In the genomic region with DNA sequence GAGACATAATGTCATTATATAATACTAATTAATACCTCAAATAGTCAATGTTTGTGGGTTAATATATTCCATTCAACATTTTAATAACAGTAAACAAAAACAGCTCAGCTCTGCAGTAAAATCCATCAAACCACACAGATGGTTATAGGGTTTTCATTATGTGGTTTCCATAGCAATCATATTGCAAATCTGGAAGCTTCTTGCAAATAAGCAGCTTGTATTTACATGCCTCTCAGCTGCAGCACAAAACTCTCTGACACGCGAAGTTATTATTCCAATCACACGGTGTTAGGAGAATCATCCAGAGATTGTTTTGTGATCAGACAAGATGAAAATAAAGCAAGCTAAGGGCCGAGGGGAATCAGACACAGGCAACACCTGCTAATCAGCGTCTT, we compare ENCODE assay signal across 24 mouse cellular contexts.
DNase-seq lines count a peak whose midpoint lies in the region; ATAC-seq lines count a peak whose summit lies in the region.
"Had no signal": no experiment of that assay in that cellular context is flagged by ENCODE, and none has a peak within 500 bp of the region (broad histone marks: within the 10 kb centered on the region; RNA-seq: fewer than 3 reads in every experiment).

No protein-coding gene starts in this region.

- H3K4me2 ChIP-seq in forebrain, embryonic 14.5 days (ENCODE audit: low read length) = peak overlapping the region; percentile 16; the same call in 1 of the 2 replicates
- H3K4me2 ChIP-seq in forebrain, embryonic 11.5 days (ENCODE audit: low read depth, low read length, severe bottlenecking) = no peak overlapping the region
- H3K4me2 ChIP-seq in neural tube, embryonic 13.5 days = no peak overlapping the region
- H3K4me2 ChIP-seq: embryonic facial prominence, embryonic 15.5 days; heart, embryonic 12.5 days; liver, embryonic 11.5 days had no signal

- no peaks in the 10 kb centered on the region for H3K27me3 ChIP-seq in forebrain, embryonic 14.5 days (replicated peaks; ENCODE audit: control insufficient read depth, insufficient read depth, low read length)
- no peaks in the 10 kb centered on the region for H3K27me3 ChIP-seq in forebrain, embryonic 11.5 days (ENCODE audit: control insufficient read depth, insufficient read depth, low read length)
- no peaks in the 10 kb centered on the region for H3K27me3 ChIP-seq in neural tube, embryonic 13.5 days
- H3K27me3 ChIP-seq: heart, embryonic 12.5 days; Patski had no signal

- H3K27ac ChIP-seq in forebrain, embryonic 14.5 days (ENCODE audit: low read depth, low read length) = peak overlapping the region; percentile 77
- H3K27ac ChIP-seq in forebrain, embryonic 11.5 days (ENCODE audit: low read depth, low read length) = no peak overlapping the region
- 0 out of 2 replicates have a peak overlapping the region, but pooled peaks have one; percentile 28 for H3K27ac ChIP-seq in neural tube, embryonic 13.5 days (replicated peaks)
- H3K27ac ChIP-seq: embryonic facial prominence, embryonic 15.5 days had no signal

- no peak overlapping the region for H3K9ac ChIP-seq in forebrain, embryonic 14.5 days (ENCODE audit: low read length)
- no peak overlapping the region for H3K9ac ChIP-seq in forebrain, embryonic 11.5 days (ENCODE audit: low read length)
- H3K9ac ChIP-seq in neural tube, embryonic 13.5 days = no peak overlapping the region
- H3K9ac ChIP-seq: embryonic facial prominence, embryonic 15.5 days; heart, embryonic 12.5 days had no signal

- DNase-seq in forebrain, embryonic 14.5 days (ENCODE audit: low spot score) = peak; percentile 90
- DNase-seq in forebrain, embryonic 11.5 days (ENCODE audit: low spot score) = no peak
- DNase-seq in layer of hippocampus, adult 8-10 months (ENCODE audit: low spot score in 2 of 2) = peak; percentile 26
- no peak for DNase-seq in layer of hippocampus, adult 11-12 months (ENCODE audit: low spot score)
- no peak for DNase-seq in neural tube, embryonic 10.5 days (ENCODE audit: extremely low spot score, low spot score)
- DNase-seq in telencephalon, adult 2 months (ENCODE audit: low read depth, low spot score) = peak; percentile 39
- DNase-seq in embryo, embryonic 11 days = no peak
- DNase-seq: adrenal gland, postnatal 10 days; cerebellum, adult 11-12 months; cerebellum, postnatal 14 days; heart, postnatal 14 days; kidney, adult 8-10 months; kidney, postnatal 14 days; lung, adult 18-20 months; lung, postnatal 36 days; right cerebral cortex, postnatal 4 days had no signal

- H3K4me3 ChIP-seq in forebrain, embryonic 14.5 days (ENCODE audit: low read depth, low read length) = no peak overlapping the region
- H3K4me3 ChIP-seq in forebrain, embryonic 11.5 days (ENCODE audit: low read depth, low read length) = no peak overlapping the region
- H3K4me3 ChIP-seq in neural tube, embryonic 13.5 days = no peak overlapping the region
- H3K4me3 ChIP-seq: embryonic facial prominence, embryonic 15.5 days; heart, embryonic 12.5 days; myocyte had no signal

- H3K36me3 ChIP-seq in forebrain, embryonic 14.5 days (ENCODE audit: control insufficient read depth, insufficient read depth, low read length) = no peaks in the 10 kb centered on the region
- H3K36me3 ChIP-seq in forebrain, embryonic 11.5 days (ENCODE audit: control insufficient read depth, insufficient read depth, low read length) = no peaks in the 10 kb centered on the region
- no peaks in the 10 kb centered on the region for H3K36me3 ChIP-seq in neural tube, embryonic 13.5 days
- H3K36me3 ChIP-seq: embryonic facial prominence, embryonic 15.5 days; heart, embryonic 12.5 days had no signal

- 45% methylated on average over 5 of the region's 5 CpGs for WGBS in forebrain, embryonic 14.5 days
- 81% methylated on average over 5 of the region's 5 CpGs for WGBS in forebrain, embryonic 11.5 days
- 55% methylated on average over 5 of the region's 5 CpGs for WGBS in neural tube, embryonic 13.5 days

- ATAC-seq in forebrain, embryonic 14.5 days = peak; percentile 90
- ATAC-seq in forebrain, embryonic 11.5 days (replicated peaks; ENCODE audit: low FRiP score) = no peak
- ATAC-seq in neural tube, embryonic 13.5 days (ENCODE audit: low read depth) = no peak
- ATAC-seq: CD4-positive, CD25-positive, alpha-beta regulatory T cell, adult 4 months; inflammation-experienced regulatory T-cells, adult 6 months; Patski had no signal

- no peaks in the 10 kb centered on the region for H3K9me3 ChIP-seq in forebrain, embryonic 14.5 days (replicated peaks; ENCODE audit: control insufficient read depth, low read length)
- no peaks in the 10 kb centered on the region for H3K9me3 ChIP-seq in forebrain, embryonic 11.5 days (ENCODE audit: control insufficient read depth, low read length)
- no peaks in the 10 kb centered on the region for H3K9me3 ChIP-seq in neural tube, embryonic 13.5 days
- H3K9me3 ChIP-seq: embryonic facial prominence, embryonic 15.5 days; heart, embryonic 12.5 days had no signal

- peaks cover 11% of the 10 kb centered on the region; the same call in 1 of the 2 replicates for H3K4me1 ChIP-seq in forebrain, embryonic 14.5 days (ENCODE audit: control insufficient read depth, insufficient read depth, low read length)
- H3K4me1 ChIP-seq in forebrain, embryonic 11.5 days (replicated peaks; ENCODE audit: control insufficient read depth, insufficient read depth, low read length) = no peaks in the 10 kb centered on the region
- peaks cover 48% of the 10 kb centered on the region for H3K4me1 ChIP-seq in neural tube, embryonic 13.5 days (replicated peaks)

Comparison
In these comparisons a context has a peak if more than half of its experiments do, and no peak if none do; other contexts are left out.
1. DNase-seq: peak in forebrain, embryonic 14.5 days (single experiment), layer of hippocampus, adult 8-10 months (2 of 2) and telencephalon, adult 2 months (single experiment); none in forebrain, embryonic 11.5 days (single experiment), layer of hippocampus, adult 11-12 months (single experiment), neural tube, embryonic 10.5 days (single experiment) and embryo, embryonic 11 days (single experiment).